Mouse (Mus musculus): ENCODE measurements around the gene Ints12.

Ints12 gene

DNA sequence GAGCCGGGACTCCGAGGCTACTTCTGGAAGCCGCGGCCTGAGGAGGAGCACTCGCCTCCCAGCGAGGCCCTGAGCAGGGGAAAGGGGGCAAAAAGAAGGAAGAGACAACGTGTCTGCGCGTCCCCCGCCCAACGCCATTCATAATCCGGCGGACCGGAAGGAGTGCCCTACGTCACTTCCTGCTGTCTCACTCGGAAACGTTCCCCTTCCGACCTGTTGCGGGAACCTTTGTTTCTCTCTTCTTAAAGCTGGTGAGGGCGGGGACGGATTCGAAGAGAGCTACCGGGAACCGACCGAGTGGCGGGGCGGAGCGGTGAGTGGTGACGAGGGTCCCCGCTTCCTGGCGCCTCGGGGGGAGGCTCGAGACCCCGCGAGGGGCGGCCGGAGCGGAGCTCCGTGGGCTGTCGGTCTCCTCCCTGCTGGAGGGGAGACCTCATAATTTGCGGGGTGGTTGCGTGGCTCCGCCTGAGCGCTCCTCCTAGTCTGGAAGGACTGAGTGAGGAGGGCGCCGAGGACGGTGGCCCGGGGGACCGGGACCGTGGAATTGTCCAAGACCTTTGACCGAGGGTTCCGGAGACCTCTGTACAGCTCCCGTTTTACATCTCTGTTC, at the start of gene Ints12, which contains the start of gene Gstcd:
Gene Ints12 (plus strand): TSS at position 177 of the 610 bp plus-strand sequence.
Gene Gstcd (minus strand): TSS at position 370 of the 610 bp plus-strand sequence.
- peak; percentile 87 to 89 for DNase-seq (ENCODE audit: low spot score in 2 of 2)

DNA sequence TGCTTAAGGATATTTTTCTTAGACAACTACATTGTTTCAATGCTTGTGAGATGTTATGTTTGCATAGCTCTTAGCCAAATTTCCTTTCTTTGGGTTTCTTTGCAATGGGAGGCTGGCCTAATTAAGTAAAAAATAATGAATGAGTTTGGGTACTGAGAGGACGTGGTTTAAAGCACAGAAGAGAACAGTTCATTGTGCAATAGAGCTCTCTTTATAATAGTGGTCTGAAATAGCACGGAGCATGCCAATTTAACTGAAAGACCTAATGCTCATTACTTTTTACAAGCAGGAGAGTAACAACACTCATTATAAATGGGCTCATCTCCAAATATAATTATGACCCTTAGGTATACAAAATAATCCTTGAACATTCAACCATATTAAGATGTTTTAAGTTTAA, 39.6 kb upstream of the Ints12 start:
- no peak for DNase-seq (ENCODE audit: low spot score in 2 of 2)

DNA sequence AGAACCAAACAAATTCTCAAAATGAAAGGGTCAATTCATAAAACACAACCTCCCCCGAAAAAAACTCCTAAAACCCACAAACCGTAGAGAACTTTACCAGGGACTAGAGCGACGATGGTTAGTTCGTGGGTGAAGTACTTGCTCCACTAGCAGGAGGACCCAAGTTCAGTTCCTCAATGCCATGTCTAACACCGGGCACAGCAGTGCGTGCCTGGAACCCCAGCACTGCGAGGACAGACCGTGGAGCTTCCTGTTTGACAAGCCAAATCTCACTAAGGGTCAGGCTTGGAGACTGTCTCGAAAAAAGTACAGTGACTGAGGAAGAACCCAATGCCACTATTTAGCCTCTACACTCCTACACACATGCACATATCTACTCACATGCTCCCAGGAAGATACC, 16.1 kb upstream of the Ints12 start:
- DNase-seq (ENCODE audit: low spot score in 2 of 2): no peak

DNA sequence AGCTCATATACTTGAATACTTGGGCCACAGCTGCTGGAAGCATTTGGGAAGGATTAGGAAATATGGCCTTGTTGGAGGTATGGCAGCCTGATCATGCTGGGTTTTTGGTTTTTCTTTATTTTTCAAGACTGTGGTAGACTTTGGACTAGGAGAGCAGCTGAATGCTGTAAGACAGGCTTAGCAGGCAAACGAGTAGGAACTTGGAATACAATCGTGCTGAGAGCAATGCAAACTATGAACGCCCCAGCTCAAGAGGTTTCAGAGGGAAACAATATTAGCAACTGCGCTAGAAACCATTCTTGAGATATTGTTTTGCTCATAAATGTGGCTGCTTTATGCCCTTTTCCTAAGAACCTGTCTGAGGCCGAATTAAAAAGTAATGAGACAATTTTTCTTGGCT, 8.9 kb upstream of the Ints12 start:
- DNase-seq (ENCODE audit: low spot score in 2 of 2): no peak

DNA sequence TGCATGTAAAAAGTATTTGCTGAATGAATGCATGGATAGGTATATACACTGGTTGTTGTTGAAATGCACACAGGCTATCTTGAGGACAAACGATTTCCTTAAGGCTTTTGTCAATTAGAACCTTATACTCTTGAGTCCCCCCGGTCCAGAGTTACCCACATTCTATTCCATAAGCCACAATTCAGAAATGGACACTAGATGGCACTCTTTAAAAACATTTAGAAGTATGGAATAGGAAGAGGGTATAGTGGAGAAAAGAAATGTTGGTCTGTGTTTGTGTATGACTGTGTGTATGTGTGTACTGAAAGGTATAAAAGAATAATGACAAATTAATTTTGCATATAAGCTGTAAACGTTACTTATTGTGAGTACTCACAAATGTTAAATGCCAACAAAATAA, 5.8 kb upstream of the Ints12 start:
- no peak for DNase-seq (ENCODE audit: low spot score in 2 of 2)

DNA sequence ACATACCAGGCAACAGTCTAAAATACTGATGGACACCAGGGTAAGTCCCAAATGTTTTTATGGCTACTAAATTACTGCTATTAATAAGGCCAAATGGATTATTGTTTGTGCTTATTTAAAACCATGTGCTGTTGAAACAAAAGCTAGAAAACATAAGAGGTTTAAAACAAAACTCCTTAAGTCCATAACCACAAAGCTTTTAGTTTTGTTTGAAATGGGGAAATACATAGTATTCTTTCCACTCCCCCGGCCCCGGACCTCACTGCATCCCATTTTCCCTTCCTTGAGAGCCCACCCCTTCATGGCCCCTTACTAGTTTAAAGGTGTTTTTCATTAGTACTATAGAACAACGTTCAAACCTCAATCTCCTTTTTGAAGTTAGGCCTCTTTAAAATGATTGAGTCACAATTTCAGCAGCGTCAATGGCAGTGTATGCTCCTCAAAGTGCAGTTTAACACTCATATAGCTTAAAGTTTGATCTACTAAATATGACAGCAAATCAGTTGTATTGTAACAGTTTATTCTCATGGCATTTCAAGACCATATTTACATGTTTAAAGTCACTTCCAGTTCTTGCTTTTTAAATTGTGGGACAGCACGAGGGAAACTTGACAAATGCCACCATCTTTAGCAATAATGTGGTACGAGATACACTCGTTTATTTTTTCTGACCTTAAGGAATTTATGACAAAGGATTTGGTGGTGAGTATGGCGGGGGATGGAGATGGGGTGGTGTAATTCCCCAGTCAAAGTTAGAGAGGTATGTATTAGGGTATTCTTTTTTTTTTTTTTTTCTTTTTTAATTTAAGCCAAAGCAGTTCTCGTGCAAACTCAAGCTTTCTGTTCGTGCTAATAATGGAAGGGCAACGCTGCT, 1.2 kb upstream of the Ints12 start:
- DNase-seq (ENCODE audit: low spot score in 2 of 2): no peak

DNA sequence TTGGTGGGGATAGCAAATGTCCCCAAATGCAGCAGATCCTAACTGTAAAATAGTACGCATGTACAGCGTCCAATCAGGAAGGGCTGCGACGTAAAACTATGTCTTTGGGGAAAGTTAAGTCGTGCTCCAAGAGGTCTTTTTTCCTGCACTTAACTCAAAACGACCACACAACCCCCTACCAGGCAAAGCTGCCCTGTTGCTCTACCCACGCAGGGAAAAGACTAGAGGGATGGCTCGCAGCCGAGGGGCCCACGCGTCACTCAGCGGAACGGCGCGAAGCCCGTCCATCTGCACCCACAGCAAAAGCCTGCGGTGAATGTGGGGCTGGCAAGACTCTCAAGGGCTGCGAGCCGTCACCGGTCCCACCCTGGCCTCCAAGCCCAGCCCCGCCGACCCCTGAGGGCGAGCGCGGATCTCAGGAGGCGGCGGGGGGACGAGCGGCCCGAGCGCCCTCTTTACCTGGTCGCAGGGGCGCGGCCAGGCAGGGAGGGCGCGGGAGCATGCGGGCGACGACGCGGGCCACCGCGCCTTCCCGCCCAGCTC, 448 bp upstream of the Ints12 start:
- DNase-seq (ENCODE audit: low spot score in 2 of 2): peak; percentile 52 to 62

DNA sequence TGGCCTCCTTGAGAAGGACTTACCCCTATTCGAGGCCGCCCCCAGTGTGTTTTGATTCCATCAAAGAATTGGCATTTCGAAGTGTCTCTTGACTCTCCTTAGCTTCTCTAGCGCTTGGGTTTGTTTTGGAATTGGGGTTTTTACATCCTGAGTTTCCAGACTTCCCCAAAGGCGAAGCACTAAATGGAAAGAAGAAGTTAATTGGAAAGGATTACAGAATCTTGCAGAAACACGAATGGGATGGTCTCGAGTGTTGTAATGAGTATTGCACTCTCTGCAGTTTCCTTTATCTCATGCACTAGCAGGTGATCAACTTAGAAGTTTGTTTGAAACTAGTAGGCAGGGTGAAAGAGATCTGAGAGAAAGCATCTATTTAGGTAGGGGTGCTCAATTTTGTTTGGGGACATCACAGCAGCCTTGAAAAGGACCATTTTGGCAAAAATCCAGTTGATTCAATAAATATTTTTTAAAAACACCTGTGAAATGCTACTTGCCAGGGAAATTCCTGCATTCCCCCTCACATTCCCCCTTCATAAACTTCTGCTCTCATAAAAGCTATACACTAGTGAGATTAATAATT, 724 bp downstream of the Ints12 start:
- no peak for DNase-seq (ENCODE audit: low spot score in 2 of 2)

DNA sequence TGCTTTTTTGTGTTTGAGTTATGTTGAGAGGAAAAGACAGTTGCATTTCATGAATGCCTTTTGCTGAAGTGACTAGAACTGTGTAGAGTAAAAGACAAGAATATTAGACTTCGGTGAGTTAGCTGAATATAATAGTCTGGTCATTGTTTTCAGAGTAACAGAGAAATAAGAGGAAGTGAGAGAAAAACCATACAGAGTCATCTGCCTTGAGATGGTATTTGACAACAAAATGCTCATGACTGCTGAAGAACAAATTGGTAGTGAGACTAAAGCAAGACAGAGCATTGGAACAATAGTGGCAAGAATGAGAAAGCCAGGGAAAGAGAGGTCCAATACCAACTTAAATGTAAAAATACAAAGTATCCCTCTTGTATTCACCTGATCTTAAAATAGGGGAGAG, 1.3 kb downstream of the Ints12 start:
- no peak for DNase-seq (ENCODE audit: low spot score in 2 of 2)

DNA sequence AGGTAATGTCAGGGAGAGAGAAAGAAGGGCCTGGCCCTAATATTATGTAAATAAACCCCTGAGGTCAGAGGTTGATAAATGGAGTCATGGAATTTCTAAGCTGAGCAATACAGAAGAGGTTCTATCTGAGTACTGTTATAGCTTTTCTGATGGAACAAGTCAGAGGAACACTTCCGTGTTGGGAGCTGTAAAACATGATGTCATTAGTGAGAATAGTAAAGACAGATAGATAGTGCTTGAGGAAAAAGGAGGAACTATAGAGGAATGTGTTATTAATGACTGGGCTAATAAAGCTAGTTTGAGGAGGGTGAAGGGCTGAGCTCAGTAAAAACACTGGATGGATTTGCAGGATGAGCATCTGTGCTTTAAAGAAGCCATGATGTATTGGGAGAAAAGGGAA, 2.7 kb downstream of the Ints12 start:
- no peak for DNase-seq (ENCODE audit: low spot score in 2 of 2)

DNA sequence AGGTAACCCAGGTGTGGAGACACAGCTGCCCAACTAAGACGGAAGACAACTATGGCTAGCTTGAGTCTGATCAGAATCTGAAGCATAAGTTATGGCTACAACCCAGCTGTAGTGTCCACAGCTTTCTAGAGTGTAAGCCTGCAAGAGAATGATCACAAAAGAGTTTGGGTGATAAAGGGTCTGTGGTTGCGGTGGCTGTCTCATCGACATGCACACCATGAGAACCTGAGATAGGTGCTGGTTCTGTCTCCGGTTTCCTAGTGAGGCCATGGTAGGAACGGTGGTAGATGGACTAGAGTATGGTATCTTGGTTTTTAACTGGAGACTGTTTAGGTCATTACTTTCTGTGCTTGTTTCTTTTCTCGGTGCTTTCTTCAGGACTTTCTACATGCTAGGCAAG, 6.3 kb downstream of the Ints12 start:
- DNase-seq (ENCODE audit: low spot score in 2 of 2): no peak

DNA sequence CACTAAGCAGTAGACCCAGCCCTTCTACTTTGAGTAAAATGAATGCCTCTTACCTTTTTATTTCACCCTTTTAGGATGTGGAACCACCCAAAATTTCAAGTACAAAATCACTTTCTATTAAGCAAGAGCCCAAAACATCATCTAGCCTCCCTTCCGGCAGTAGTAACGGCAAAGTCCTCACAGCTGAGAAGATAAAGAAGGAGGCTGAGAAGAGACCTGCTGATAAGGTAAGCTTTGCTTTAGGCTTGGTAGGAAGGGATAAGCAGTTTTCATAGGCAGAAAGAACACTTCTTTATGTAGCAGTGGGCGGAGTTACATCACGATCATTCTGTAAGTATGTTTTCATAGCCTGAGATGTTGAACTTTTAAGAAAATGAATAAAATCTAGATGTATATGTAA, 6.7 kb downstream of the Ints12 start:
- no peak for DNase-seq (ENCODE audit: low spot score in 2 of 2)

DNA sequence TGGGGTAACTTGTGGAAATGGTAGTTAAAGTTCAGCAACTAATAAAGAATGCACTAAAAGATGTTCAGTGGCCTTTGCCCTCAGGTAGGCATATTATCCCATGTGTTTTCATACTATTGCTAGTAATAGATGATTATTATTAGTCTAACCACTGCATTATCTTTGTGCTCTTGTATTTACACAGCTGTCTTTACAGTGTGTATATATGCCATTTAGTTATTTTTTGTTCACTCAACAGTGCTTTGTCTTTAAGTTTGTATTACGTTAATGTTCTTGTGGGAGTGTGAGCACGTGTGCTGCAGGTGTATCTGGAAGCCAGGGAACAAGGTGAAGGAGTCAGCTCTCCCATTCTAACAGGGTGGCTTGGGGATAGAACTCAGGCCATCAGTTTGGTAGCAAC, 7.3 kb downstream of the Ints12 start:
- DNase-seq (ENCODE audit: low spot score in 2 of 2): no peak

DNA sequence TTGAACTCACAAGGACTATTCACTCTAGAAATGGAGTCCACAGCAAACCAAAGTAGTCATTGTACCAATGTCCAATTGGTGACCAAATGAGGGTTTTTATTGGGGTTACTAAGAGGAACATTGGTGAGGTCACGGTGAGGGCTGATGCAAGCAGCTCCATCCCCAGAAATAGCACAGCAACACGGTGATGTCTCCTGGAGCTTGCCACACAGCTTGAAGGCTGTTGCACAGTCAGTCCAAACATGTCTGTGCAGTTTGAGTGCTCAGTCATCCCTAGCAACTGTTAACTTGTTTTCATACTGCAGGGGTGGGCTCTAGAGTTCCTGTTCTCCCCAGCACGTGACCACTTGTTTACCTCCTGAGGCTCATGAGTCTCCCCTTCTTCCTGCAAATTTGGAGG, 12.1 kb downstream of the Ints12 start:
- no peak for DNase-seq (ENCODE audit: low spot score in 2 of 2)

DNA sequence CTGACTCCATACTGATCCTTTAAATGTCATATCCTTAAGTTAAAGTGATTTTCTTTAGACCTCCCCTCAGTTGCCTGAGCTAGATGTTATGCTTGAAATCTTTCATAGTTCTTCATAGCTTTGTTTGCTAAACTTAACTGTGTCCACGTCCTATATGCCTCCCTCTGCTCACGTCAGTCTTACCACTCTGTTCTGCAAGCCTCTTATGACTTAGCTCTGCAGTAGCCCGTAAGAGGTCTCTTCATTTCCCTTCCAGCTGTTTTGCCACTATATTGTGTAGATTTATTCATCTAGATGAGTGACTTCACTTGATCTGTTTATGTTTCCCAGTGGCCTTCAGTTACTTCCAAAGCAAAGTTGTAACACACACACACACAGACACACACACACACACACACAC, 12.8 kb downstream of the Ints12 start:
- DNase-seq (ENCODE audit: low spot score in 2 of 2): no peak

DNA sequence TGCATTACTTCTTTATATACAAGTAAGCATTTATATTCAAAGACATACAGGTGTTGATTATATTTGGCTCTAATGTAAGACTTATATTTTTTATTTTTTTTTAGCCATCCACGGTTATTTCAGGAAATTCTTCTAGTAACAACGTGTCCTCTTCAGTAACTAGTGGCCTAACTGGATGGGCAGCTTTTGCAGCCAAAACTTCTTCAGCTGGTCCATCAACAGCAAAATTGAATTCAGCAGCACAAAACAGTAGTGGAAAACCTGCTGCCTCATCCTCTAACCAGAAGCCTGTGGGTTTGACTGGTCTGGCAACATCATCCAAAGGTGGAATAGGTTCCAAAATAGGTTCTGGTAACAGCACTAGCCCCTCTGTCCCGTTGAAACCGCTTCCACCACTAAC, 17.1 kb downstream of the Ints12 start:
- DNase-seq (ENCODE audit: low spot score in 2 of 2): no peak

DNA sequence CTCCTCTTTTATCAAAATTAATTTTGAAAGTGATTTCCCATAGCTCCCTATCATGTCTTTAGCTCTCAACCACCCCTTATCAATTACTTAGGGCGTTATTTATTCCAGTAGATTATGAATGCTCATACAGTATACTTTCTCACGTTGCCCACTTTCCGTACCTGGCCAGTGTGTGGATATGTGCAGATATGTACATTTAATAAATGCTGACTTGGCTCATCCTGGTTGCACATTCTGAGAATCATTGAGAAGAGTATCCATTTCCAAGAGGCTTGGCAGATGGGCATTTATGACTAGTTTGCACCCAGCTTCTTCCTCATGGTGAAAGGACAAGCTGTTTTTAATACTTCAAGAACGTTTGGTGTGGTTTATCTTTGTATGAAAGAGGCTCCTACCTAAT, 18.2 kb downstream of the Ints12 start:
- no peak for DNase-seq (ENCODE audit: low spot score in 2 of 2)

DNA sequence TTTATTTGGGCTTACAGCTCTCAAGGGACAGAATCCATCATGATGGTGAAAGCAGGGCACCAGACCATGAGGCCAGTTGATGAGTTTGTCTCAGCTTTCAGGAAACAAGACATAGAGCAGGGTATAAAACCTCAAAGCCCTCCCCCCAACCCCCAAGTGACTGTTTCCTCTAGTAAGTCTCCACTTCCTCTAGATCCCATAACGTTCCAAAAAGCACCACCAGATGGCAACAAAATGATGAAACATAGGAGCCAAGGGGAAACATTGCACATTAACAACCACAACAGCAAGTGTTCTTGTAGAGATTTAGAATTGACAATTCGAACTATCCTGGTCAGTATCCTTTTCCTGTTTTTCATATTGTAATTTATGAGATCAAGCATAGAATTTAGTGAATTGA, 20.1 kb downstream of the Ints12 start:
- DNase-seq (ENCODE audit: low spot score in 2 of 2): peak in 1 of 2 experiments; percentile 9

DNA sequence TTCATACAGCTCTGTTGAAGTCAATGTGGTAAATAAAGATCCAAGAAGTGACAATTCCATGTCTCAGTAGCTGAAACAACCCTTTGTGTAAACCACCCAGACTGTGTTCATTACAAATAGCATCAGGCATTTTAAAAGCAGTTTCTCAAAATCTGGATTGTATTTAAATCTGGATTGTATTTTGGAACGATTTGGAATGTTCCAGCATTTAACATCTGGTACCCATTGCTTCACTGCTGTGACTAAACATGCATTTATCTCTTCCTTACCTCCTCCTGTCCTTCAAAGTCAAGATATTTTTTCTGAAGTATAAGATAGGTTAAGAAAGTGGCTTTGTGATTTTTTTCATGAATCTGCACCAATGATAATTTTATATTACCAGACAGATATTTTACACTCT, 21.6 kb downstream of the Ints12 start:
- no peak for DNase-seq (ENCODE audit: low spot score in 2 of 2)

DNA sequence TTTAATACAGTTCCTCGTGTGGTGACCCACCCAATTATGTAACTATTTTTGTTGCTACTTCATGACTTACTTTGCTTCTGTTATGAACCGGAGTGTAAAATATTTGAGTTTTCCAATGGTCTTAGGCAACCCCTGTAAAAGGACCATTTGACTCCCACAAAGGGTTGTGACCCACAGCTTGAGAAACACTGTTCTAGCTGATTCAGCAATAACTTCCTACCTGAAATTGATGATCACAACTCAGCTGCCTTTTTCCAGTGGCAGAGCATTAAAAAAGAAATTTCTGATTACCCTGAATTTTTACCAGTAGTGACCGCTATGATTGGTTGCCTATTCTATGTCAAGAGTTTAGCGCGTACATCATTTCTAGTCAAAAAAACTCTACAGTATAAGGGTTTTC, 39.7 kb downstream of the Ints12 start:
- DNase-seq (ENCODE audit: low spot score in 2 of 2): no peak

DNA sequence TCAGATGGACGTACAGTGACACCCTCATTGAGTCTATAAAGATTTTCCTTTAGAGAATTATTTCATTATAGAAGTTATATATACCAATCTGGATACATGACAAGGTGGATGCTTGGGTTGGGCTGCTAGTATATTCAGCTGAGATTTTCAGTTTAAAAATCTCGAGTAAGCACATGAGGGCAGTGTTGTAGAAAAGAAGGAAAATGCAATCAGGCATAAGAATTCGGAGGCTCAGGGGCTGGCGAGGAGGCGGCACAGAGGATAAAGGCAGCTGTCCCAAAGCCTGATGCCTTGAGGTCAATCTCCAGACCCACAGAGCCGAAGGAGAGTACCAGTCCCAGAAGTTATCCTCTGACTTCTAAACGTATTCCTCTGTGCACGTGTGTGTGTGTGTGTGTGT, 41.0 kb downstream of the Ints12 start:
- no peak for DNase-seq (ENCODE audit: low spot score in 2 of 2)

DNA sequence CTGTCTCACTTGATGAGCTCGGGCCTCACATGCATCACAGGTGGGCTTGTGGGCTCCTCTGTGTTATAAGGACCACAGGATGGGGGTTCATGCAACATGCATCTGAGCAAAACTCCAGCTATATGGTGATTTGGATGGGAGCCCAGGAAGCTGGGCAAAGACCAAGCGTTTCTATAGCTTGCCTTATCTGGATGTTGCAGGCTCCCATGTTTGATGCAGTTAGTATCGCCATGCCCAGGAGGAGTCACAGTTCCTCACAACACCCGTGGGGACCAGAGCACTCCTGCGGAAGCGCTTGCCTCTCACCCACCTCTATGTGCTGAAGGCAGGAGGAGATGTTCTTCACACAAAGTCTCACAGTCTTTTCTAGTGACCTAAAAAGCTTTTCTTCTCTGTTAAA, 50.2 kb downstream of the Ints12 start:
- DNase-seq (ENCODE audit: low spot score in 2 of 2): no peak

Data from right cerebral cortex, postnatal 36 days (tissue).